ENCODE assay signal across 14 mouse cellular contexts in the genomic region with DNA sequence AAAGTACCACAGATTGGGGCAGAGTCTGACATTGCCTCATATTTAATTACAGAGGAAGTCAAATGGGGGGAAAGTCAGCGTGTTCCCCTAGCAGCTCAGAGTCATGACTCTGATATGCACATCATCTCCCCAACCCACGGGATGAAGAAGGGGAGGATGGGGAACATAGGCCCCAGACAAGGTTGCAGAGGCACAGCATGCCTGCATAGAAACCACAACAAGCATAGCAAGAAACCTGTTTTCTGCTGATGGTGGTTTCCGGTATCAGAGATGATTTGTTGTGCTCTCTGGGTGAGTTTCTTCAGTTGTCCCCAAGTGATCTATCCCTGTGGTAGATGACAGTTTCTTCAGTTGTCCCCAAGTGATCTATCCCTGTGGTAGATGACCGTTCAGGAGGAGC.
"Had no signal": no experiment of that assay in that cellular context is flagged by ENCODE, and none has a peak within 500 bp of the region (broad histone marks: within the 10 kb centered on the region; RNA-seq: fewer than 3 reads in every experiment).

No protein-coding gene starts in this region.

- H3K4me2 ChIP-seq: intestine, embryonic 15.5 days; kidney, embryonic 15.5 days; limb, embryonic 12.5 days; liver, embryonic 13.5 days; neural tube, embryonic 13.5 days had no signal

- H3K9ac ChIP-seq: intestine, embryonic 15.5 days; kidney, embryonic 15.5 days; limb, embryonic 12.5 days; liver, embryonic 13.5 days; liver, postnatal 0 days; neural tube, embryonic 13.5 days had no signal

- H3K4me3 ChIP-seq: intestine, embryonic 15.5 days; kidney, embryonic 15.5 days; limb, embryonic 12.5 days; liver, embryonic 13.5 days; myocyte; neural tube, embryonic 13.5 days had no signal

- H3K4me1 ChIP-seq: intestine, embryonic 15.5 days; kidney, embryonic 15.5 days; limb, embryonic 12.5 days; liver, embryonic 13.5 days; neural tube, embryonic 13.5 days had no signal

- ATAC-seq: intestine, embryonic 15.5 days; liver, postnatal 0 days had no signal

- H3K9me3 ChIP-seq: intestine, embryonic 15.5 days; kidney, embryonic 15.5 days; limb, embryonic 12.5 days; liver, embryonic 13.5 days; neural tube, embryonic 13.5 days had no signal

- H3K27me3 ChIP-seq: intestine, embryonic 15.5 days; kidney, embryonic 15.5 days; limb, embryonic 12.5 days; liver, embryonic 13.5 days; neural tube, embryonic 13.5 days had no signal

- H3K27ac ChIP-seq: intestine, embryonic 15.5 days; kidney, embryonic 15.5 days; limb, embryonic 12.5 days; liver, embryonic 13.5 days; neural tube, embryonic 13.5 days had no signal

- DNase-seq: kidney, adult 18-20 months; kidney, postnatal 14 days; liver; liver, embryonic 13.5 days; liver, postnatal 0 days; midbrain, embryonic 14.5 days; retina, postnatal 1 day; right cerebral cortex, postnatal 4 days; spleen, adult 18-20 months had no signal

- H3K36me3 ChIP-seq: intestine, embryonic 15.5 days; liver, embryonic 13.5 days had no signal
